Mouse (Mus musculus): ENCODE results near the gene Slc7a6os. TPM values are rescaled to one million over a fixed set of nuclear protein-coding genes. Genes with fewer than 3 reads are reported as not detected.

Slc7a6os gene
- polyA plus RNA-seq, 1 experiment from 2014 or later: 40.8 TPM

Other genes starting within 250 kb of the Slc7a6os start
- gene Slc12a4, start 244.8 kb downstream of the Slc7a6os start, polyA plus RNA-seq (2015; fragmentation: Nextera tagmentation; extraction: Ambion mirVana): 12.5 and 13.9 TPM in 2 replicates
- gene Dpep3, start 231.5 kb downstream of the Slc7a6os start, polyA plus RNA-seq (2015; fragmentation: Nextera tagmentation; extraction: Ambion mirVana): not detected in 2 replicates
- gene Dus2, start 219.6 kb downstream of the Slc7a6os start, polyA plus RNA-seq (2015; fragmentation: Nextera tagmentation; extraction: Ambion mirVana): 22.3 and 25.8 TPM in 2 replicates
- not detected in 2 replicates for gene Dpep2nb, start 205.0 kb downstream of the Slc7a6os start, polyA plus RNA-seq (2015; fragmentation: Nextera tagmentation; extraction: Ambion mirVana)
- gene Ddx28, start 199.1 kb downstream of the Slc7a6os start, polyA plus RNA-seq (2015; fragmentation: Nextera tagmentation; extraction: Ambion mirVana): 20.3 and 22.8 TPM in 2 replicates
- 3.2 and 5.3 TPM in 2 replicates for gene Nfatc3, start 152.1 kb downstream of the Slc7a6os start, polyA plus RNA-seq (2015; fragmentation: Nextera tagmentation; extraction: Ambion mirVana)
- gene Esrp2, start 74.0 kb downstream of the Slc7a6os start, polyA plus RNA-seq (2015; fragmentation: Nextera tagmentation; extraction: Ambion mirVana): 0.37 and 0.42 TPM in 2 replicates
- gene Pla2g15, start 60.5 kb downstream of the Slc7a6os start, polyA plus RNA-seq (2015; fragmentation: Nextera tagmentation; extraction: Ambion mirVana): 18.2 and 20.6 TPM in 2 replicates
- gene Slc7a6, start 42.1 kb downstream of the Slc7a6os start, polyA plus RNA-seq (2015; fragmentation: Nextera tagmentation; extraction: Ambion mirVana): 49.3 and 58.4 TPM in 2 replicates
- 53.0 and 55.3 TPM in 2 replicates for gene Prmt7, start within 50 bp of the Slc7a6os start, polyA plus RNA-seq (2015; fragmentation: Nextera tagmentation; extraction: Ambion mirVana)
- gene Smpd3, start 127.1 kb upstream of the Slc7a6os start, polyA plus RNA-seq (2015; fragmentation: Nextera tagmentation; extraction: Ambion mirVana): 57.2 and 64.8 TPM in 2 replicates
- 59.2 and 61.3 TPM in 2 replicates for gene Zfp90, start 204.4 kb upstream of the Slc7a6os start, polyA plus RNA-seq (2015; fragmentation: Nextera tagmentation; extraction: Ambion mirVana)